Mouse (Mus musculus) E14TG2a.4 (cell line): ENCODE measurements around the gene Ntrk3.

Source experiments
- CTCF ChIP-seq: conservative IDR thresholded peaks from 2 replicates; pipeline ENCODE4 v1.5.1; 2014; ENCODE audit warnings: low read length
- NANOG ChIP-seq: IDR thresholded peaks from 2 replicates; pipeline ENCODE4 v1.6.1; 2014; ENCODE audit warnings: borderline replicate concordance, low read length, mixed read lengths
- POU5F1 ChIP-seq: IDR thresholded peaks from 2 replicates; pipeline ENCODE4 v1.6.1; 2014; ENCODE audit warnings: low read length, borderline replicate concordance

DNA sequence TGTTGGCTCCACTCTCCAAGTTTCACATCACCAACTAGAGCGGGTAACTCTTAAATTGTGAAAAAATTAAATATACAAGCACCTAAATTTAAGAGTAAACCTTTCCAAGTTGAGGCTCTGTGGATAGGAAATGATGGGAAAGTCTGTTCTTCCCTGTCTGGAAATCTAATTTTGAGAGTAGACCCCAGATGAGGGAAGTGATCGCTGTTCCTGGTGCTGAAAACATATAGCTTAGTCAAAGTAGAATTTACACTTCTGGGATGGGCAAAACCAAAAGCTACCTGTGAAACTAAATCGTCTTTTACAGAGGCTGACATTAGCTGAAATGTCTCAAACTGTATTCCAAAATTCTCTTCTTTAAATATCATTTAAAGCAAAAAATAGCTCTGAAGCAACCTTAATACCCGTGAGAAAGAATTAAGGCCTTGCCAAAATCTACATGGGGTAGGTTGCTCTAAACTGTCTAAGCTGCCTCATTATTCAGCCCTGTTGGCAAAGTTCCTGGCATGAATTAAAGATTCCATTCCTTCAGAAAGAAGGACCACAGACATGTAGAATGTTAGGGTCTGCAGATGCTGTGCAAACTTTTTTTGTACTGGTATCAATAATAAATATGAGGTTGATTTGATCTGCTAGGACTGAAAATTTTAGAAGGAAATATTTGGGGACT lies 557.7 kb downstream of the Ntrk3 start:
- TF ChIP-seq CTCF (no peak), POU5F1 (no peak), NANOG (no peak)
